Mouse (Mus musculus): ENCODE results near the gene Hmcn2. TPM values are rescaled to one million over a fixed set of nuclear protein-coding genes. Genes with fewer than 3 reads are reported as not detected.

Gene Hmcn2
- polyA plus RNA-seq, 1 experiment from 2014 or later, result 0.73 TPM

DNA sequence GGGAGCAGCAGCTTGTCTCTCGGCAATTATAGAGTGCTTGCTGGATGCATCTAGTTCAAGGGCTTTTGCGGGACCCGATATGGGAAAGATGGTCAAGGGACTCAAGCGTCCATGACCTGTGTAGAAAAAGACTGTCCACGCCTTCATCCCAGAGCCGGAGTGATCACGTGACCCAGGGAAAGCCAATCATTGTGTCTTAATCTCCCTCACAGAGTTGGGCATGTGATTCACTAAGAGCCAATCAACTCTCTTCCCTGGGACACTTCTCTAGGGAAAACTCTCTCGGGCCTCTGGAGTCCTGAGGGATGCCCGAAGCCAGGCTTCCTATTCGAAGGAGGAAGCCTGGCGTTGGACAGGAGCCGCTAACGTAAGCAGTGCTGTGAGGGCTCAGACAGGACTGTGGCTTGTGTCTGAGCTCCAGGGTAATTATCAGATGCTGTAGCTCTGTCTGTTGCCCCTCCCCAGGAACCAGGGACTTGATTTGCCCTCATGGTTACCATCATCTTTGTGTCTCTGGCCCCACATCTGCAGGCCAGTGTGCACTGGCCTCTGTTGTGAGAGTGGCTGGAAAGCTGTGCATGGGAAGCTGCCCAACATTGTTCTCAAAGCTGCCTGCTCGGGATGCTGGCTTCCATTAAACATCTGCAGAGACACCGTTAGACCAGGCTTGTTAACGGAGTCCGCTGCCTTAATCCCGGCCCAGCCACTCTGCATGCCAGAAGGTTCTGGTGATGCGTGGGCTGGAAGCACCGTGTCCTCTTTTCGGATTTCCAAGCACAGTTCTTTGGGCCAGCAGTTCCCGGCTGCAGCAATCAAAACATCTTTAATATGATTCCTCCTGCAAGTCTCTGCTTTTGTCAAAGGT lies 9.2 kb upstream of the Hmcn2 start:
- H3K4me3 ChIP-seq (ENCODE audit: control insufficient read depth in 1 of 2, insufficient read depth in 1 of 2, low read depth in 1 of 2, low read length in 2 of 2), result no peak overlapping the region
- H3K9ac ChIP-seq (ENCODE audit: low read length), result no peak overlapping the region
- H3K27me3 ChIP-seq (ENCODE audit: control insufficient read depth, insufficient read depth, low read length), result 0 out of 2 replicates have a peak, but pooled peaks cover under 1% of the 10 kb centered on the region
- peaks cover 4% of the 10 kb centered on the region for H3K9me3 ChIP-seq (ENCODE audit: control insufficient read depth, low read length)
- WGBS, result 78% methylated on average over 22 of the region's 22 CpGs
- no peak overlapping the region for H3K4me2 ChIP-seq (ENCODE audit: low read length)
- no peak for ATAC-seq (ENCODE audit: insufficient number of reproducible peaks, insufficient read depth, low FRiP score, low read depth)
- no peak overlapping the region for H3K27ac ChIP-seq (replicated peaks in 1 of 2; ENCODE audit: control insufficient read depth in 1 of 2, insufficient read depth in 1 of 2, low read depth in 2 of 2, low read length in 2 of 2)
- H3K4me1 ChIP-seq (ENCODE audit: control insufficient read depth in 2 of 2, insufficient read depth in 2 of 2, low read length in 2 of 2), result no peaks in the 10 kb centered on the region
- H3K36me3 ChIP-seq (ENCODE audit: control insufficient read depth, insufficient read depth, low read length), result no peaks in the 10 kb centered on the region

GRCm38 (mm10) chr2:31305684-31306083 lies 8.5 kb upstream of the Hmcn2 start:
- Histone ChIP-seq H3K4me2 (ENCODE audit: low read length) (no peak overlapping the region), H3K27me3 (ENCODE audit: control insufficient read depth, insufficient read depth, low read length) (peaks cover 7% of the 10 kb centered on the region; the same call in 1 of the 2 replicates), H3K9ac (ENCODE audit: low read length) (no peak overlapping the region), H3K9me3 (ENCODE audit: control insufficient read depth, low read length) (peaks cover 4% of the 10 kb centered on the region), H3K4me1 (ENCODE audit: control insufficient read depth in 2 of 2, insufficient read depth in 2 of 2, low read length in 2 of 2) (no peaks in the 10 kb centered on the region), H3K36me3 (ENCODE audit: control insufficient read depth, insufficient read depth, low read length) (no peaks in the 10 kb centered on the region), H3K27ac (replicated peaks in 1 of 2; ENCODE audit: control insufficient read depth in 1 of 2, insufficient read depth in 1 of 2, low read depth in 2 of 2, low read length in 2 of 2) (no peak overlapping the region), H3K4me3 (ENCODE audit: control insufficient read depth in 1 of 2, insufficient read depth in 1 of 2, low read depth in 1 of 2, low read length in 2 of 2) (no peak overlapping the region)
- ATAC-seq (ENCODE audit: insufficient number of reproducible peaks, insufficient read depth, low FRiP score, low read depth), result no peak
- 39% methylated on average over 4 of the region's 4 CpGs for WGBS

DNA sequence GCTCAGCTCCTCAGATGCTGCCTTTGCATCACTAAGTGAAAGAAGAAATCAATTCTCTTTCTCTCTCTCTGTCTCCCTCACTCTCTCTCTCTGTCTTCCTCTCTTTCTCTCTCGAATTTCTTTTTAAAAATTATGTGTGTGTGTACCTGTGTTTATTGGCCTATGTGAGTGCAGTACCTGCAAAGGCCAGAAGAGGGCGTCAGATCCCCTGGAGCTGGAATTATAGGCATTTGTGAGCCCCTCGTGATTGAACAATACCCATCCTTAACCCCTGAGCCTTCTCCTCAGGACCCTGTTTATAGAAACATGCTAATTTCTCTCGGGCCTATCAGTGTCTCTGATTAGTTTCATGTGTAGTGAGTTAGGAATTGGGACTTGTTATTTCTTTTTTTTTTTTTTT lies 6.0 kb upstream of the Hmcn2 start:
- H3K4me1 ChIP-seq (ENCODE audit: control insufficient read depth in 2 of 2, insufficient read depth in 2 of 2, low read length in 2 of 2), result no peaks in the 10 kb centered on the region
- no peak overlapping the region for H3K9ac ChIP-seq (ENCODE audit: low read length)
- no peak overlapping the region for H3K4me3 ChIP-seq (ENCODE audit: control insufficient read depth in 1 of 2, insufficient read depth in 1 of 2, low read depth in 1 of 2, low read length in 2 of 2)
- H3K4me2 ChIP-seq (ENCODE audit: low read length), result no peak overlapping the region
- H3K36me3 ChIP-seq (ENCODE audit: control insufficient read depth, insufficient read depth, low read length), result no peaks in the 10 kb centered on the region
- H3K9me3 ChIP-seq (ENCODE audit: control insufficient read depth, low read length), result peaks cover 4% of the 10 kb centered on the region
- H3K27me3 ChIP-seq (ENCODE audit: control insufficient read depth, insufficient read depth, low read length), result peaks cover 30% of the 10 kb centered on the region
- ATAC-seq (ENCODE audit: insufficient number of reproducible peaks, insufficient read depth, low FRiP score, low read depth), result no peak
- no peak overlapping the region for H3K27ac ChIP-seq (replicated peaks in 1 of 2; ENCODE audit: control insufficient read depth in 1 of 2, insufficient read depth in 1 of 2, low read depth in 2 of 2, low read length in 2 of 2)
- 53% methylated on average over 4 of the region's 4 CpGs for WGBS

GRCm38 (mm10) chr2:31309549-31309948 lies 4.7 kb upstream of the Hmcn2 start:
- Histone ChIP-seq H3K4me2 (ENCODE audit: low read length) (no peak overlapping the region), H3K36me3 (ENCODE audit: control insufficient read depth, insufficient read depth, low read length) (no peaks in the 10 kb centered on the region), H3K4me1 (ENCODE audit: control insufficient read depth in 2 of 2, insufficient read depth in 2 of 2, low read length in 2 of 2) (peaks cover 0 to 7% of the 10 kb centered on the region in 2 experiments; a peak in 2 of 4 replicates), H3K4me3 (ENCODE audit: control insufficient read depth in 1 of 2, insufficient read depth in 1 of 2, low read depth in 1 of 2, low read length in 2 of 2) (no peak overlapping the region), H3K9ac (ENCODE audit: low read length) (no peak overlapping the region), H3K27me3 (ENCODE audit: control insufficient read depth, insufficient read depth, low read length) (peaks cover 43% of the 10 kb centered on the region), H3K9me3 (ENCODE audit: control insufficient read depth, low read length) (peaks cover 4% of the 10 kb centered on the region), H3K27ac (replicated peaks in 1 of 2; ENCODE audit: control insufficient read depth in 1 of 2, insufficient read depth in 1 of 2, low read depth in 2 of 2, low read length in 2 of 2) (no peak overlapping the region)
- no peak for ATAC-seq (ENCODE audit: insufficient number of reproducible peaks, insufficient read depth, low FRiP score, low read depth)
- WGBS, result 70% methylated on average over 15 of the region's 15 CpGs

DNA sequence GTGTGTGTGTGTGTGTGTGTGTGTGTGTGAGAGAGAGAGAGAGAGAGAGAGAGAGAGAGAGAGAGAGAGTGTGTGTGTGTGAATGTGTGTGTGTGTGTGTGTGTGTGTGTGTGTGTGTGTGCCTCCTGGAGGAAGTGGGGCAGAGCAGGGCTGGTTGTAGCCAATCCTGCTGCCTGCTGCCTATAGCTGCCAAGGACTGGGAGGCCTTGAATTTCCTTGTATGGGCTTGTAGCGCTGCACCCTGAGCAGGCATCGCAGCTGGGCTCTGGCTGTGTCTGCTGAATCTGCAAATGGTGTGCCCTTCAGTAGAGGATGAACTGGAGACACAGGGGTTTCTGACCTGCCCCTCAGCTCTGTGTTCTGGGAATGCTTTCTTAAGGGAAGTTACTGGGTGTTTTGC lies 3.9 kb downstream of the Hmcn2 start:
- H3K9me3 ChIP-seq (ENCODE audit: control insufficient read depth, low read length), result no peaks in the 10 kb centered on the region
- no peak overlapping the region for H3K4me3 ChIP-seq (ENCODE audit: control insufficient read depth in 1 of 2, insufficient read depth in 1 of 2, low read depth in 1 of 2, low read length in 2 of 2)
- H3K27ac ChIP-seq (replicated peaks in 1 of 2; ENCODE audit: control insufficient read depth in 1 of 2, insufficient read depth in 1 of 2, low read depth in 2 of 2, low read length in 2 of 2), result peak overlapping the region in 1 of 2 experiments; percentile 33; a peak in 1 of 4 replicates
- WGBS, result 0% methylated on average over 2 of the region's 2 CpGs
- H3K4me2 ChIP-seq (ENCODE audit: low read length), result no peak overlapping the region
- H3K4me1 ChIP-seq (ENCODE audit: control insufficient read depth in 2 of 2, insufficient read depth in 2 of 2, low read length in 2 of 2), result peaks cover 6 to 12% of the 10 kb centered on the region in 2 experiments
- H3K9ac ChIP-seq (ENCODE audit: low read length), result no peak overlapping the region
- H3K27me3 ChIP-seq (ENCODE audit: control insufficient read depth, insufficient read depth, low read length), result peaks cover 43% of the 10 kb centered on the region
- H3K36me3 ChIP-seq (ENCODE audit: control insufficient read depth, insufficient read depth, low read length), result no peaks in the 10 kb centered on the region
- ATAC-seq (ENCODE audit: insufficient number of reproducible peaks, insufficient read depth, low FRiP score, low read depth), result peak; percentile 71

DNA sequence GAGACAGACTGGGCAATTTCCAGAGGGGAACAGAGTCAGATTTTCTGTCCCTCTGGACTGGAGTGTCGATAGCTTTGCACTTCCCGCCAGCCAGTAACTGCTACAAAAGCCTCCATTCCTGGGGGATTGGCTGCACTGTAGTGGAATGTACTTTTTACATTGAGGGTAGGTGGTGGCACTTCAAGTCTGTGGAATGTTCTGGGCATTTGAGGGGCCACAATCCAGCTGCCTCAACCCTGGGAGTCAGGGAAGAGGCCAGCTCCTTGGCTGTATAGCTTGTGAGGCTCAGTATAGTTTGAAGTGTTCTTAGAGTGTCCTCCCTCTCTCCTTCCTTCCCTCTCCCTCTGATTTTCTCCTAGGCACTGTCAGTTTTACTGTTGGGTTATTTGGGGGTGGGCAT lies 5.0 kb downstream of the Hmcn2 start:
- Histone ChIP-seq H3K4me3 (ENCODE audit: control insufficient read depth in 1 of 2, insufficient read depth in 1 of 2, low read depth in 1 of 2, low read length in 2 of 2) (no peak overlapping the region), H3K4me1 (ENCODE audit: control insufficient read depth in 2 of 2, insufficient read depth in 2 of 2, low read length in 2 of 2) (peaks cover 8 to 13% of the 10 kb centered on the region in 2 experiments), H3K4me2 (ENCODE audit: low read length) (no peak overlapping the region), H3K9me3 (ENCODE audit: control insufficient read depth, low read length) (no peaks in the 10 kb centered on the region), H3K9ac (ENCODE audit: low read length) (no peak overlapping the region), H3K27ac (replicated peaks in 1 of 2; ENCODE audit: control insufficient read depth in 1 of 2, insufficient read depth in 1 of 2, low read depth in 2 of 2, low read length in 2 of 2) (no peak overlapping the region), H3K36me3 (ENCODE audit: control insufficient read depth, insufficient read depth, low read length) (no peaks in the 10 kb centered on the region), H3K27me3 (ENCODE audit: control insufficient read depth, insufficient read depth, low read length) (peaks cover 32% of the 10 kb centered on the region)
- ATAC-seq (ENCODE audit: insufficient number of reproducible peaks, insufficient read depth, low FRiP score, low read depth), result no peak
- 58% methylated on average over 2 of the region's 2 CpGs for WGBS

DNA sequence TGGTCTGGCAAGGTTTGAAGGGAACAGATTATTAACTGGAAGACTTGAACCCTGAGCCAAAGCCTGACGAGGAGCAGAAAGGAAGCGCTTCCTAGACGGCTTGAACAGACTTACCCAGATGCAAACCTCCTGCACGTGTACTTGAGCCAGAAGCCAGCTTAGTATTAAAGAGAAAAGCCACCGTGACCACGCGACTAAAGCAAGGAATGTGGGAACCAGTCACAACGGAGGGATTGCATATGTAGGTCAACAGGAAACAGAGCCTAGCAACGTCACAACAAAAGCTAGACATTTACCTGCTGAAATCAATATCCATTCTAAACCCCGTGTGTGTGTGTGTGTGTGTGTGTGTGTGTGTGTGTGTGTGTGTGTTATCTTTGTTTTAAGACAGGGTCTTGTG lies 13.0 kb downstream of the Hmcn2 start:
- 66% methylated on average over 10 of the region's 10 CpGs for WGBS
- H3K27me3 ChIP-seq (ENCODE audit: control insufficient read depth, insufficient read depth, low read length), result no peaks in the 10 kb centered on the region
- H3K27ac ChIP-seq (replicated peaks in 1 of 2; ENCODE audit: control insufficient read depth in 1 of 2, insufficient read depth in 1 of 2, low read depth in 2 of 2, low read length in 2 of 2), result no peak overlapping the region
- no peaks in the 10 kb centered on the region for H3K36me3 ChIP-seq (ENCODE audit: control insufficient read depth, insufficient read depth, low read length)
- H3K4me3 ChIP-seq (ENCODE audit: control insufficient read depth in 1 of 2, insufficient read depth in 1 of 2, low read depth in 1 of 2, low read length in 2 of 2), result no peak overlapping the region
- no peak for ATAC-seq (ENCODE audit: insufficient number of reproducible peaks, insufficient read depth, low FRiP score, low read depth)
- no peak overlapping the region for H3K9ac ChIP-seq (ENCODE audit: low read length)
- peaks cover 8 to 11% of the 10 kb centered on the region in 2 experiments; a peak in 3 of 4 replicates for H3K4me1 ChIP-seq (ENCODE audit: control insufficient read depth in 2 of 2, insufficient read depth in 2 of 2, low read length in 2 of 2)
- no peak overlapping the region for H3K4me2 ChIP-seq (ENCODE audit: low read length)
- H3K9me3 ChIP-seq (ENCODE audit: control insufficient read depth, low read length), result no peaks in the 10 kb centered on the region

All from heart, embryonic 14.5 days (tissue).